In genomic region chr16:4077384-4078061, GRCm38 (mm10) we compare ENCODE assay signal across 8 mouse cellular contexts. TPM values are rescaled to one million over a fixed set of nuclear protein-coding genes. Genes with fewer than 3 reads are reported as not detected.
DNase-seq lines count a peak whose midpoint lies in the region; ATAC-seq and TF ChIP-seq lines count a peak whose summit lies in the region.

Gene Trap1, minus strand, starts transcription at chr16:4077827.

- WGBS in embryonic facial prominence, embryonic 13.5 days, result under 1% methylated on average over 58 of the region's 58 CpGs
- under 1% methylated on average over 58 of the region's 58 CpGs for WGBS in heart, adult 2 months
- WGBS in limb, embryonic 13.5 days, result under 1% methylated on average over 58 of the region's 58 CpGs
- under 1% methylated on average over 58 of the region's 58 CpGs for WGBS in midbrain, embryonic 16.5 days

- peak within 1 kb of the TSS; percentile 71 for H3K4me2 ChIP-seq in embryonic facial prominence, embryonic 13.5 days
- H3K4me2 ChIP-seq in limb, embryonic 13.5 days (replicated peaks), result peak within 1 kb of the TSS; percentile 66
- H3K4me2 ChIP-seq in midbrain, embryonic 16.5 days (ENCODE audit: low read length), result peak within 1 kb of the TSS; percentile 73

- peak within 1 kb of the TSS; percentile 88 for H3K4me3 ChIP-seq in embryonic facial prominence, embryonic 13.5 days
- H3K4me3 ChIP-seq in heart, adult 2 months, result peak within 1 kb of the TSS; percentile 100
- H3K4me3 ChIP-seq in limb, embryonic 13.5 days, result peak within 1 kb of the TSS; percentile 88
- H3K4me3 ChIP-seq in midbrain, embryonic 16.5 days (ENCODE audit: low read depth, low read length), result peak within 1 kb of the TSS; percentile 89

- peak; percentile 95 for ATAC-seq in embryonic facial prominence, embryonic 13.5 days (ENCODE audit: insufficient number of reproducible peaks, insufficient read depth, low FRiP score, low TSS enrichment, low read depth)
- ATAC-seq in limb, embryonic 13.5 days (ENCODE audit: low FRiP score, low read depth), result peak; percentile 96
- peak; percentile 96 for ATAC-seq in midbrain, embryonic 16.5 days

- peaks cover 6% of the 10 kb centered on the region for H3K36me3 ChIP-seq in embryonic facial prominence, embryonic 13.5 days
- H3K36me3 ChIP-seq in heart, adult 2 months (ENCODE audit: control insufficient read depth, insufficient read depth, low read length), result no peaks in the 10 kb centered on the region
- peaks cover 11% of the 10 kb centered on the region for H3K36me3 ChIP-seq in limb, embryonic 13.5 days
- peaks cover 2% of the 10 kb centered on the region; the same call in 1 of the 2 replicates for H3K36me3 ChIP-seq in midbrain, embryonic 16.5 days (ENCODE audit: control insufficient read depth, insufficient read depth, low read length)

- intact Hi-C loops in heart, adult 2 months (cut with DNase I), result loop anchor here (5.0 kb wide), 2 partner anchors 135 to 190 kb away; partner anchors contain the start of gene Crebbp

- peak within 1 kb of the TSS; percentile 89 for H3K9ac ChIP-seq in embryonic facial prominence, embryonic 13.5 days
- H3K9ac ChIP-seq in heart, adult 2 months (ENCODE audit: low read depth, low read length), result peak within 1 kb of the TSS; percentile 92
- peak within 1 kb of the TSS; percentile 88 for H3K9ac ChIP-seq in limb, embryonic 13.5 days
- peak within 1 kb of the TSS; percentile 91 for H3K9ac ChIP-seq in midbrain, embryonic 16.5 days (ENCODE audit: low read depth, low read length)

- H3K4me1 ChIP-seq in embryonic facial prominence, embryonic 13.5 days, result peaks cover 23% of the 10 kb centered on the region
- H3K4me1 ChIP-seq in heart, adult 2 months (ENCODE audit: control insufficient read depth, insufficient read depth, low read length), result no peaks in the 10 kb centered on the region
- H3K4me1 ChIP-seq in limb, embryonic 13.5 days, result peaks cover 16% of the 10 kb centered on the region
- peaks cover 18% of the 10 kb centered on the region for H3K4me1 ChIP-seq in midbrain, embryonic 16.5 days (ENCODE audit: control insufficient read depth, insufficient read depth, low read length)

- H3K79me2 ChIP-seq in heart, adult 2 months (replicated peaks; ENCODE audit: control insufficient read depth, insufficient read depth, low read length), result no peaks in the 10 kb centered on the region

- peak; percentile 97 for DNase-seq in 3134 (ENCODE audit: extremely low read depth, insufficient read length, low spot score)
- peak; percentile 95 to 96 for DNase-seq in adrenal gland, postnatal 36 days
- peak; percentile 94 to 98 for DNase-seq in heart, adult 2 months
- DNase-seq in kidney, adult 8-10 months, result peak; percentile 90 to 95
- peak; percentile 96 to 97 for DNase-seq in spleen, postnatal 10 days (ENCODE audit: low spot score in 2 of 2)

- peak within 1 kb of the TSS; percentile 89 for H3K27ac ChIP-seq in embryonic facial prominence, embryonic 13.5 days
- H3K27ac ChIP-seq in heart, adult 2 months, result peak within 1 kb of the TSS; percentile 95
- H3K27ac ChIP-seq in limb, embryonic 13.5 days, result peak within 1 kb of the TSS; percentile 86
- peak within 1 kb of the TSS; percentile 87 for H3K27ac ChIP-seq in midbrain, embryonic 16.5 days (ENCODE audit: low read length)

- H3K9me3 ChIP-seq in embryonic facial prominence, embryonic 13.5 days, result no peaks in the 10 kb centered on the region
- H3K9me3 ChIP-seq in limb, embryonic 13.5 days, result no peaks in the 10 kb centered on the region
- no peaks in the 10 kb centered on the region for H3K9me3 ChIP-seq in midbrain, embryonic 16.5 days (replicated peaks; ENCODE audit: control insufficient read depth, low read length, poor library complexity, severe bottlenecking)

- TF ChIP-seq EP300 in heart, adult 2 months (IDR thresholded peaks at IDR 0.05; ENCODE audit: insufficient read depth, low read depth, low read length), result peak; percentile 73; the same call in 1 of the 2 replicates

- TF ChIP-seq POLR2A in heart, adult 2 months (IDR thresholded peaks at IDR 0.05; ENCODE audit: insufficient read depth, low read depth, low read length), result peak; percentile 77

- TF ChIP-seq CTCF in heart, adult 2 months (IDR thresholded peaks at IDR 0.05), result no peak

- H3K27me3 ChIP-seq in embryonic facial prominence, embryonic 13.5 days, result no peaks in the 10 kb centered on the region
- no peaks in the 10 kb centered on the region for H3K27me3 ChIP-seq in heart, adult 2 months (ENCODE audit: control insufficient read depth, insufficient read depth, low read length)
- no peaks in the 10 kb centered on the region for H3K27me3 ChIP-seq in limb, embryonic 13.5 days
- H3K27me3 ChIP-seq in midbrain, embryonic 16.5 days (ENCODE audit: control insufficient read depth, insufficient read depth, low read depth, low read length), result no peaks in the 10 kb centered on the region

RNA-seq across cellular contexts. Expression of gene Trap1, which starts in this region (rescaled TPM):
- total RNA-seq in adrenal gland, postnatal 36 days (2021), result 100 to 1,000 TPM; 197 to 218 TPM
- 77.8 and 83.7 TPM in 2 replicates for polyA plus RNA-seq in embryonic facial prominence, embryonic 13.5 days (2015; fragmentation: Nextera tagmentation; extraction: Ambion mirVana)
- 100 to 1,000 TPM; 138 to 154 TPM for total RNA-seq in heart, adult 2 months (2021)
- 124 and 167 TPM in 2 replicates for polyA plus RNA-seq in heart, adult 2 months (2012; rRNA removed)
- 77.5 and 85.2 TPM in 2 replicates for polyA plus RNA-seq in limb, embryonic 13.5 days (2015; fragmentation: Nextera tagmentation; extraction: Ambion mirVana)
- polyA plus RNA-seq in midbrain, embryonic 16.5 days (2015; fragmentation: Nextera tagmentation; extraction: Ambion mirVana), result 48.4 and 53.2 TPM in 2 replicates

Comparison
In these comparisons a context has a peak if more than half of its experiments do, and no peak if none do; other contexts are left out.
1. Peak in every context shown above with its lines: DNase-seq, ATAC-seq, H3K4me3 ChIP-seq and H3K27ac ChIP-seq.